Mouse (Mus musculus) liver, embryonic 15.5 days (tissue): Measurements from ENCODE around the gene Apol8. TPM values are rescaled to one million over a fixed set of nuclear protein-coding genes. Genes with fewer than 3 reads are reported as not detected.

ENCODE experiments used
- ATAC-seq: fragments of 200-750 bp; cut with Nextera tagmentation; 2 replicates; pipeline ENCODE4 v1.8.0; 2017; ENCODE audit warnings: moderate number of reproducible peaks, mild to moderate bottlenecking, moderate library complexity; ENCODE audit not compliant: insufficient read depth
- H3K27ac ChIP-seq: fragments of 300-500 bp; sonication (generic); replicated peaks from 2 replicates; pipeline ENCODE4 v1.5.1; 2015; ENCODE audit warnings: mild to moderate bottlenecking, inconsistent platforms
- H3K27me3 ChIP-seq: fragments of 300-500 bp; sonication (generic); 2 replicates; pipeline ENCODE4 v1.6.1; 2015; ENCODE audit warnings: mild to moderate bottlenecking, inconsistent platforms
- H3K36me3 ChIP-seq: fragments of 300-500 bp; sonication (generic); replicated peaks from 2 replicates; pipeline ENCODE4 v1.6.1; 2015; ENCODE audit warnings: moderate library complexity, mild to moderate bottlenecking, inconsistent platforms
- H3K4me1 ChIP-seq: fragments of 300-500 bp; sonication (generic); replicated peaks from 2 replicates; pipeline ENCODE4 v1.6.1; 2015; ENCODE audit warnings: inconsistent platforms
- H3K4me2 ChIP-seq: fragments of 300-500 bp; sonication (generic); 2 replicates; pipeline ENCODE4 v1.6.1; 2015; ENCODE audit warnings: moderate library complexity, mild to moderate bottlenecking, inconsistent platforms
- H3K4me3 ChIP-seq: fragments of 300-500 bp; sonication (generic); replicated peaks from 2 replicates; pipeline ENCODE4 v1.5.1; 2015; ENCODE audit warnings: mild to moderate bottlenecking, inconsistent platforms
- H3K9ac ChIP-seq: fragments of 300-500 bp; sonication (generic); 2 replicates; pipeline ENCODE4 v1.6.1; 2015; ENCODE audit warnings: moderate library complexity, mild to moderate bottlenecking, inconsistent platforms
- H3K9me3 ChIP-seq: fragments of 300-500 bp; sonication (generic); replicated peaks from 2 replicates; pipeline ENCODE4 v1.6.1; 2016; ENCODE audit warnings: inconsistent platforms
- WGBS: fragments of 180-500 bp; shearing (Covaris S2); methylation state at CpG from one replicate; pipeline ENCODE4 v1.1.7; 2015; ENCODE audit warnings: mixed read lengths; ENCODE audit not compliant: insufficient replicate concordance; 5-methylcytosine and 5-hydroxymethylcytosine counted together
- polyA plus RNA-seq: library from polyadenylated mRNA; unstranded; fragments of >200 nt; fragmentation: Nextera tagmentation; extraction: Ambion mirVana; gene quantifications from 2 replicates; pipeline ENCODE4 v1.2.1, GENCODE M21; 2015

The Apol8 gene
- polyA plus RNA-seq, 1 experiment from 2014 or later = 27.0 TPM

GRCm38 (mm10) chr15:77785807-77786206, 29.0 kb upstream of the Apol8 start:
- Histone ChIP-seq H3K27ac (no peak overlapping the region), H3K4me3 (no peak overlapping the region), H3K27me3 (no peaks in the 10 kb centered on the region), H3K36me3 (peaks cover 100% of the 10 kb centered on the region), H3K4me2 (no peak overlapping the region), H3K4me1 (no peaks in the 10 kb centered on the region), H3K9me3 (no peaks in the 10 kb centered on the region), H3K9ac (no peak overlapping the region)
- WGBS = 89% methylated on average over 1 of the region's 1 CpGs
- no peak for ATAC-seq

DNA sequence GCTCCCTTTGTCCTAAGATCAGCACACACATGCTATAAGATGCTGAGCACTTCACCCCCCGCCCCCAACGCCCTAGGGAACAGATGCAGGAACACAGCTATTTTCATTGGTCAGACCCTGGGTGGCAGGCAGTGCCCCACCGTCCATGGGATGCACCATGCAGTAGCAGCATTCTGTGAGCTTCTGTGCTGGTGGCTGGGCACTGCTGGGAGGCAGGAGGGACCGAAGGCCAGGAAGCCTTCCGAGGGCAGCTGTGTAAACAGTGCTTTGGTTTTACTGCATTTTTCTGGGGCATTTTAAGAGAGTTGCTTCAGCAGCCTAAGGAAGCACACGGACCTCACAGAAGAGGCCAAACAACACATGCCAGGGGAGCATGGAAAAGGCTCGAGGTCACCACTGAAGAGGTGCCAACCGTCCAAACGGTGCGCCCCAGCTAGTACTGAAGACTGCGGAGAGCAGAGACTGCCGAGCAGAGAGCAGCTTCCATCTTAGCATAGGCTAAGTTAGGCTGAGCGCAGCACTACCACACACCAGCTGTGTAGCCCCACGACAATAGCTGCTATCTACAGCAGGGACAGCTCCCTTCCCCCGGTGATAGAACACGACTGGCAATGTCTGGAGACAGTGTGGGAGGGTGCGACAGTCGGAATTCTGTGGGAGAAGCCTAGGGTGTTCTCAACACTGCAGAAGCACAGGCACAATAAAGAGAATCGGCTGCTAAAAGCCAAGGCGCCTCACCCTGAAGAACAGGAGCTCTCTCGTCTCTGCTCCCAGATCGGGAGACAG, 27.4 kb upstream of the Apol8 start:
- peaks cover 100% of the 10 kb centered on the region for H3K36me3 ChIP-seq
- no peaks in the 10 kb centered on the region for H3K9me3 ChIP-seq
- H3K27me3 ChIP-seq = no peaks in the 10 kb centered on the region
- no peak for ATAC-seq
- no peak overlapping the region for H3K9ac ChIP-seq
- H3K4me2 ChIP-seq = no peak overlapping the region
- 79% methylated on average over 22 of the region's 22 CpGs for WGBS
- H3K27ac ChIP-seq = no peak overlapping the region
- no peak overlapping the region for H3K4me3 ChIP-seq
- H3K4me1 ChIP-seq = no peaks in the 10 kb centered on the region

GRCm38 (mm10) chr15:77782449-77783014, 25.7 kb upstream of the Apol8 start:
- H3K9ac ChIP-seq = no peak overlapping the region
- no peak for ATAC-seq
- 71% methylated on average over 11 of the region's 11 CpGs for WGBS
- H3K36me3 ChIP-seq = peaks cover 100% of the 10 kb centered on the region
- no peak overlapping the region for H3K27ac ChIP-seq
- no peaks in the 10 kb centered on the region for H3K9me3 ChIP-seq
- H3K4me1 ChIP-seq = no peaks in the 10 kb centered on the region
- no peak overlapping the region for H3K4me3 ChIP-seq
- no peaks in the 10 kb centered on the region for H3K27me3 ChIP-seq
- H3K4me2 ChIP-seq = no peak overlapping the region

DNA sequence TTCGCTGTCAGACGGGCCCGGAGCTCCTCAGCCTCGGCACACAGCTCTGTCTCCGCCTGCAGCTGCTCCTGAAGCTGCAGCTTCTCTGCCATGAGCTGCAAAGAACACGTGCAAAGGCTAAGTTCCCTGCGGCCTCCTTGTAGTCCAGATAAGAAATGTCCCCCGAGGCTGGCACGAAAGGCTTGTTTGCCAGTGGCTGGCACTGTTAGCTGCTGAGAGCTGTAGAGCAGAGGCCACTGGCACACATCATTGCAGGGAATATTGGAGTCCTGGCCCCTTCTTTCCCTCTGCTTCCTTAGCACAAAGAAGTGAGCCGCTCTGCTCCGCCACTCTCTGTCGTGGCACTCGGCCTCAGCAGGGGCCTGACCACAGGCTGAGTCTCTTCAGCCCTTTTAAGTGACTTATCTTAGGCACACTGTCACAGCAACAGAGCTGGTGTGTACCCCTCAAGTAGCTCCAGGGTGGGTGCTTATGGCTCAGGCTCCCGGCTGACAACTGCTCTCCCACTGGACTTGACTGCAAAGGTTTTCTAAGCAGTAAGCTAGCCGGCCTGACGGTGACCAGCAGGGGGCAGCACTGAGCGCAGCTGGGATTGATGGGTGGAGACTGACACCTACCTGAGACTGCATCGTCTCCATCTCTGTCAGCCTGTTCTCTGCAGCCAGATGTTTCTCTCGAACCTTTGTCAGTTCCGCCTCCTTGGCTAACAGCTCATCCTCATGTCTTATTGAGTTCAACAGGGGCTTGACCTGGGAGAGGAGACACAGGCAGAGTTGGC, 18.6 kb upstream of the Apol8 start:
- ATAC-seq = no peak
- Histone ChIP-seq H3K27me3 (no peaks in the 10 kb centered on the region), H3K36me3 (peaks cover 99% of the 10 kb centered on the region), H3K4me3 (no peak overlapping the region), H3K9me3 (no peaks in the 10 kb centered on the region), H3K27ac (0 out of 2 replicates have a peak overlapping the region, but pooled peaks have one; percentile 5), H3K4me1 (peaks cover 36% of the 10 kb centered on the region), H3K4me2 (no peak overlapping the region), H3K9ac (no peak overlapping the region)
- WGBS = 52% methylated on average over 20 of the region's 20 CpGs

DNA sequence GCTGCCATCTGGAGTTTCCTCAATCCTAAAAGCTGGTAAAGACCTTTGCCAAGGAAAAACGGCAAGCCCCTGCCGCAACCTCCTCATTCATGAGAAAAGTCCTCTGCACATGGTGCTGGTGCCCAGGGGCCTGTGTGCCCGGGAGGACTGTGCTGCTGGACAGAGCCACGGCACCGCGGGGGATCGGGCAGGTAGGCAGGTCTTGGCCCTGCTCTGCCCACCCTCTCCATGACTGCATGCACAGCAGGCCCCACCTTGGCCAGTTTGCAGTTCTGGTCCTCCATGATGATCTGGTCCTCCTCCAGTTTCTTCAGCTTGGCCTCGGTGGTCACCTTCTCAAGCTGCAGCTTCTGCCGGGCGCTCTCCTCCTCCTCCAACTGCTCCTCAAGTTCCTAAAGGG, 17.5 kb upstream of the Apol8 start:
- Histone ChIP-seq H3K4me2 (0 out of 2 replicates have a peak overlapping the region, but pooled peaks have one; percentile 35), H3K9me3 (no peaks in the 10 kb centered on the region), H3K27ac (peak overlapping the region; percentile 74), H3K4me3 (no peak overlapping the region), H3K4me1 (peaks cover 36% of the 10 kb centered on the region), H3K36me3 (peaks cover 99% of the 10 kb centered on the region), H3K9ac (no peak overlapping the region), H3K27me3 (no peaks in the 10 kb centered on the region)
- WGBS = 85% methylated on average over 10 of the region's 10 CpGs
- no peak for ATAC-seq

- H3K27ac ChIP-seq = peak overlapping the region; percentile 74
- H3K36me3 ChIP-seq = peaks cover 99% of the 10 kb centered on the region
- no peaks in the 10 kb centered on the region for H3K9me3 ChIP-seq
- no peak overlapping the region for H3K4me3 ChIP-seq
- 39% methylated on average over 19 of the region's 19 CpGs for WGBS
- H3K27me3 ChIP-seq = no peaks in the 10 kb centered on the region
- H3K4me1 ChIP-seq = peaks cover 36% of the 10 kb centered on the region
- peak overlapping the region; percentile 35 for H3K4me2 ChIP-seq
- peak; percentile 94 for ATAC-seq
- peak overlapping the region; percentile 21; the same call in 1 of the 2 replicates for H3K9ac ChIP-seq
These were observed 16.5 kb upstream of the Apol8 start for GRCm38 (mm10) chr15:77773099-77773915.

GRCm38 (mm10) chr15:77770942-77771341, 14.1 kb upstream of the Apol8 start:
- Histone ChIP-seq H3K4me3 (no peak overlapping the region), H3K27ac (no peak overlapping the region), H3K4me2 (no peak overlapping the region), H3K4me1 (peaks cover 36% of the 10 kb centered on the region), H3K36me3 (peaks cover 99% of the 10 kb centered on the region), H3K9me3 (no peaks in the 10 kb centered on the region), H3K27me3 (no peaks in the 10 kb centered on the region), H3K9ac (no peak overlapping the region)
- WGBS = 85% methylated on average over 9 of the region's 9 CpGs
- ATAC-seq = no peak

DNA sequence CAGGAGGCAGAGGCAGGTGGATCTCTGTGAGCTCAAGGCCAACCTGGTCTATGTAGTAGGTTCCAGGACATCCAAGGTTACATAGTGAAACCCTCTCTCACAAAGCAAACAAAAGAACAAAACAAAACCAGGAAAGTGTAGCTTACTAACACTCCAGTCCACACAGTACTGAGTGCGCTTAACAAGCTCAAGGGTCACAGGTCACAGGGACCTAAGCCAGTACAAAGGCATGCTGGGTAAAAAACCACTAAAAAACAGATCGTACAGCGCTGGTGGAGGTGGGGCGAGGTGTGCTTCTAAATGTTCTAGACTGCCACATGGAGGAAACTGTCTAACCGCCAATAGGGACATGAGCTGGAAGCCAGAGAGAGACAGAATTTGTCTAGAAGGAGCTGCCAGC, 13.5 kb upstream of the Apol8 start:
- no peak overlapping the region for H3K27ac ChIP-seq
- H3K4me1 ChIP-seq = peaks cover 30% of the 10 kb centered on the region
- no peak overlapping the region for H3K9ac ChIP-seq
- no peak overlapping the region for H3K4me2 ChIP-seq
- 86% methylated on average over 5 of the region's 5 CpGs for WGBS
- H3K27me3 ChIP-seq = no peaks in the 10 kb centered on the region
- no peaks in the 10 kb centered on the region for H3K9me3 ChIP-seq
- ATAC-seq = no peak
- H3K4me3 ChIP-seq = no peak overlapping the region
- H3K36me3 ChIP-seq = peaks cover 99% of the 10 kb centered on the region

- no peak overlapping the region for H3K4me2 ChIP-seq
- no peak overlapping the region for H3K9ac ChIP-seq
- peaks cover 2% of the 10 kb centered on the region; the same call in 1 of the 2 replicates for H3K4me1 ChIP-seq
- no peaks in the 10 kb centered on the region for H3K27me3 ChIP-seq
- H3K9me3 ChIP-seq = no peaks in the 10 kb centered on the region
- peaks cover 100% of the 10 kb centered on the region for H3K36me3 ChIP-seq
- ATAC-seq = no peak
- no peak overlapping the region for H3K4me3 ChIP-seq
- no peak overlapping the region for H3K27ac ChIP-seq
- WGBS = 87% methylated on average over 11 of the region's 11 CpGs
These were observed 10.2 kb upstream of the Apol8 start for GRCm38 (mm10) chr15:77766981-77767380.

DNA sequence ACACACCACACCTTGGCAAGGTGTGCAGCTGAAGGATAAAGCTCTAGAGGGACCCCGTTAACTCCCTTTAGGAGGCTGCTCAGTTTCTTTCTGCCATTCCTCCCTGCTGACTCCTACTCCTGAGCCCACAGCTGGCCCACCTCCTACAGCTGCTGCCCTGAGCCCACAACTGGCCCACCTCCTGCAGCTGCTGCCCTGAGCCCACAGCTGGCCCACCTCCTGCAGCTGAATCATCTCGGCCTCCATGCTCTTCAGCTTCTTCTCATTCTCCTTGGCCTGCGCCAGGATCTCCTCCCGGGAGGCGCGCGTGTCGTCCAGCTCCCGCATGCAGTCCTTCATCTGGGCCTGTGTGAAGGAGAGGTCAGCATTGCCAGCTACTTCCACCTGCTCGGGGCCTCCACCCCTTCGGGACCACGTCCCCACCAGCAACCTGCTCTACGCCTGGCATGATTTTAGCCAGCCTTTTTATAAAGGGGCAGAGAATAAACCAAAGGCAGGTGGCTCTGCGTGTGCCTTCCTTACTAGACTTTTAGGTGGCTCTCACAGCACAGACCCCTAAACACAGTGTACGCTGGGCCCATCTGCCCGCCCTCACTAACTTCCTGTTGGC, 8.8 kb upstream of the Apol8 start:
- ATAC-seq = no peak
- WGBS = 90% methylated on average over 16 of the region's 16 CpGs

More for the DNA sequence above, 8.8 kb upstream of the Apol8 start:
- no peaks in the 10 kb centered on the region for H3K27me3 ChIP-seq
- H3K27ac ChIP-seq = no peak overlapping the region
- no peaks in the 10 kb centered on the region for H3K9me3 ChIP-seq
- H3K4me2 ChIP-seq = no peak overlapping the region
- no peak overlapping the region for H3K4me3 ChIP-seq
- H3K4me1 ChIP-seq = peaks cover 2% of the 10 kb centered on the region; the same call in 1 of the 2 replicates
- no peak overlapping the region for H3K9ac ChIP-seq
- peaks cover 100% of the 10 kb centered on the region for H3K36me3 ChIP-seq
